Mouse (Mus musculus): ENCODE data around the gene Nfil3.

Gene Nfil3

DNA sequence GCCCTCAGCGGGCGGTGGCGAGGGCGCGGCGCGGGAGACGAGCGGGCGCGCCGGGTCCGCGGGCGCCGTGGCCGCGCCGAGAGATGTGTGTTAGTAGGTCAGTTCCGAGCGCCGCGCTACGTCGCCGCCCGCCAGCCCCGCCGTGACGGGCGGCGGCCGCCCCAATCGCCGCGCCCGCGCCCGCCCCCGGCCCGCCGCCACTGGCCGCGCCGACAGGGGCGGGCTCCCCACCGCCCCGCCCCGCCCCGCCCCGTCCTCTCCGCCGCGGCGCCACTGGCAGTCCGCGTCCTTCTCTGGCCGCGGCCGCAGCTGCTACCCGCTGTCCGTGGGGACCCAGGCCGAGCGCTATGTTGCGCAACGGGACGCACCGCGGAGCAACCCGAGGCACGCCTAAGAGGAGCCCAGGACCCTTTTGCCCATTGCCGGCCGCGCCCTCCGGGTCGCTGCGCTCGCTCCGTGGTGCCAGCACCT, at the start of gene Nfil3:
TSS of gene Nfil3 (minus strand) at position 123 of the 471 bp plus-strand sequence.
- peak; percentile 80 for DNase-seq

DNA sequence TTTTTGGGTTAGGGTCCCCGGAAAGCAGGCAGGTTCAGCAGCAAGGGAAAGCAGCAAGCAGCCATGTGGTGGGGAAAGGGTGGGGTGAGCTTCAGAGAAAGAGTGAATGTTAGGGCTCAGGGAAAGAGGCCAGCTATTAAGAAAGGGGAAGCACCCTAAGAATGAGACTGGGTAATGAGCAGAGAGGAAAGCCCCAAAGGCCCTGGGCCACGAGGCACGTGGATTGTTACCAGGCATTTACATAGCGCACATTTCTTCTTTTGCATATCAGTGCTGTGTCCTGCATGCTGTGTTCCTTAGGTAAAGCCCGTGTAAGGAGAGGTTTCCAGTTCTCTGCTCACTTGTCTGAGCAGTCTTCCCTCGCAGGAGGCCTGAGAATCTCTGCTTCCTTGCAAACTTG, 43.4 kb upstream of the Nfil3 start:
- DNase-seq, result no peak

DNA sequence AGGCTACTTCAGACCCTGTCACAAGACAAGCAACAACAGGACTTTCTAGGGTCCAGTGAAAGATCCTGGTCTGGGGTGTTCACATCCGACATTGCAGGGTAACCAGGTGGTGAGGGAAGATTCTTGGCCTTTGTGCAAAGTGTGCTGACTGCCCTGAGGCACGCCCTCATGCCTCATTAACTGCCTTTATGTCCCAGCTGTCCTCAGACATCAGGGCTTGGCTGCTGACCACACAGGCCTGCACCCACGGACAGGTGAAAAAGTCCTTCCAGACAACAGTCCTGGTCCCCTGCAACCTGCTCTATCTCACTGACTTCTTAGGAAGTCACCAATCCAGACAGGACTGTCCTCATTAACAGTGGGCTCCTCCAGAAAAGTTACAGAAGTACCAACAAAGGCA, 39.4 kb upstream of the Nfil3 start:
- DNase-seq, result no peak

DNA sequence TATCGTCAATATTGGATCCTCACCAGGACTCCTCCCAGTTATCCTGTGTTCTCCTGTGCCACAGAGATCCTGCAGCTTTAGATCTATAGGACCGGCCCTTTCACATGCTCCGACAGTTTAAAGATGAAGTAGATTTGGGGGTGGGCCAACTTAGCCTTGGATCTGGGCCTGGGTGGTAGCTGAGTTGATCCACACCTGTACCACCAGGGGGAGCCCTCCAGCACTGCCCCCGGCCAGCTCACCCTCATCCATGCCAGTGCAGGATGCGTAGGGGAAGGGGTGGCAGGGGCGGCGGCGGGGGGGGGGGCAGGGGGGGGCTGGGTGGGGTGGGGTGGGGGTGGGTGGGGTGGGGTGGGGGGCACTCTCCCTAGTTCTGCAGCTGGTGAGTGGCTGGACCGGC, 38.7 kb upstream of the Nfil3 start:
- DNase-seq, result no peak

DNA sequence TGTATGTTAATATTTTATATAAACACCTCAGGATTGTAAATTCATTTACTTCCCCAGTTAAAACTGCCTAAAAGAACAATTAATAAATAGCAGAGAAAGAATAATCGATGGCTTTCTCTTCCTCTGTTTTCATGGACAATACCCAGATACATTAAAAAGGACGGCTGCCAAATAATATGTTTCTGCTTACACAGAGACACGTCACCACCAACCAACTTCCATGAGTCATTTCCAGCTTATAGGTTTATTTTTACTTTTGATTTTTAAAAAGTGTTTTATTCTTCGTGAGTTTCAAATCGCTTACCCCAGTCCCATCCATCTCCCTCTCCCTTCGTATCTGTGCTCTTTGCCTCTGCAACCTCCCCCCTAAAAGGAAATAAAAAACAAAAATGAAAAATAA, 38.1 kb upstream of the Nfil3 start:
- no peak for DNase-seq

DNA sequence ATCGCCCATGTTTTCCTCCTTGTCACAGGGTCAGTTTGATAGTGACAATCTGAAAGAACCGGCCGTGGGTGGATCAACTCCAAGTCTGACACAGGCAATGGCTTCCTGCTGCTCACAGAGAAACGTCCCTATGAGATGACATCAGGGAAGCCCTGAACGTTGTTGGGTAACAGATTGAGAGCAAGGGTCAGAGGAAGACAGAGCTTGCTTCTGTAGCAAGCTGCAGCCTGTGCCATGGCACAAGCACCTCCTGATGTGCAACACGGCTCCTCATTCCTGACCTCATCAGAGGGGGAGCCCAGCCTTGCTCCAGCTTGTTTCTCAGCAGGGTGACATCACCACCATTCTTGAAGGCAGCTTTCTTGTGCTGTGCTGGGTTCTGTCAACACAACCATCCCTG, 37.1 kb upstream of the Nfil3 start:
- DNase-seq, result no peak

DNA sequence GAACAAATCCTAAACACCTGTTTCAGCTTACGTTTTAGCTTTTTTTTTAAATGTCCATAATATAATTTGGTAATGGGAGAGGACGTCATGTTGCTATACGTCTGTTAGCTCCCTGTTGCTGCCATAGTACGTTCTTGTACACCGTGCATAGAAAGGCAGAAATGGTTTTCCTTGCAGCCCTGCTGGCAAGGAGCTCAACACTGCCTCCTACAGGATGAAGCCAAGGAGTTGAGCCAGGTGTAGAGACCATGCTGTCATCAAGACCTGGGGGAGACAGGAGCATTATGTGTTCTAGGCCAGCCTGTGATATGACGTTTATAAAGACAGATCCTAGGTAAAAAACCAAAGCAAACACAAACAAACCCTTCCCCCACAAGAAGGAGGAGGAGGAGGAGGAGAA, 36.2 kb upstream of the Nfil3 start:
- DNase-seq, result no peak

DNA sequence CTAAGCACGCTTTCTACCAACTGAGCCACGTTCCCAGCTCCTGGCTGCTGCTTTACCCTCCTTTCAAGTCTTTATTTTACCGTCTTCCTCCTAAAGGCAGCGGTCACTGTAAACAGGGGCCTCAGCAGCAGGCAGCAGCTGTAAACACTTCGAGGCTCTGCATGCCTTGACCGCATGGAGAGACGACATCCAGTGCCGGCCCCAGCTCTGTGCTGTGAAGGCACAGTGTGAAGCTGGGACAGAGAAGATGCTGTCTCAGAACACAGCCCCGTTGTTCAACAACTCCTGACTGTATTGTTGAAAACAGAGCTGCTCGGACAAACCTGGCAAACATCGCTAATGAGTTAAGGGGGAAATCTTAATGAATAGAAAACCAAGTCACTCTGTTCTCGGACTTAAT, 30.6 kb upstream of the Nfil3 start:
- no peak for DNase-seq

DNA sequence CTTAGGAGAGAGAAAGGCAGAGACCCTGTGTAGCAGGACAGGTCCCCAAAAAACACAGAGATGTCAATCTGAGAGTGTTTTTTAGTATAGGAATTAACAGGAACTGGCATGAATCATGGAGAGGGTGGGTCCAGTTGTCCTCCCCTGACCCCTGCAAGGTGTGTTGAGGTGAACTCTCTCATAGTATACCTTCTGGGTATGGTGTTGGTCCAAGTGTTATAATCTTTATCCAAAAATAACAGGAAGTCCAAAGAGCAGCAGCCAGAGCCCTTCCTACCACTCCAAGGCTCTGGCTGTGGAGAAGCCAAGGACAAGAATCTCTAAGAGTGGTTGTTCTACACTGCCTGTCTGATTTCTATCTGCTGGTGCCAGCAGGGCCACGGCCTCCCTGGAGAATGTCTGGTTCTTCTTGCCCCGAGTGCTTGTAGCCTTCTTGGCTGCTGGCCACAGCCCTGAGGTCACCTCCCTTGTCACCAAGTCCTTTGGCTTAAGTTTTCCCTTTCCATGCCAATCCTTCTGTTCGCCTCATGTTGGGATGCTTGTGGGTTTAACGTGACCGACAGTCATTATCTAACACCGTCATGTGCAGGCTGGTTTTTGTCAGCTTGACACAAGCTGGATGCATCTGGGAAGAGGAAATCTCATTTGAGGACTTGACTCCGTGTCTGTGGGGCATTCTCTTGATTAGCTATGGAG, 27.8 kb upstream of the Nfil3 start:
- DNase-seq, result no peak

DNA sequence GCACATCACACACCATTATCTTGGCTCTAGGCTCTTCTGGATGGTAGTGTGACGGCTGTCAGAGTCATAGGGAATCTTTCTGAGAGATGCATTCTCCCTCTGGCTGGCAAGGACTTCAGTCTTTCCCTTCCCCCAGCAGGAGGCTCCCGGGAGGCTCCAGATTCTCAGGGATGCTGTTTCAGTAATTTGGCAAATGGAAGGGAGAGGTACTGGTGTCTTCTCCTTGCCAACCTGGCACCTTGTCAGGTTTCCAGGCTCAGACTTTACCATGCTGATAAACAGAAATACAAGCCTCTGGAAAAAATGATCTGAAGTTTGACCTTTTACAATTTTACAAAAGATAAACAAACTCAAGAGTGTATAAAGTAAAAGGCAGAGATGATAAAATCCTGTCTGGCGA, 26.9 kb upstream of the Nfil3 start:
- no peak for DNase-seq

DNA sequence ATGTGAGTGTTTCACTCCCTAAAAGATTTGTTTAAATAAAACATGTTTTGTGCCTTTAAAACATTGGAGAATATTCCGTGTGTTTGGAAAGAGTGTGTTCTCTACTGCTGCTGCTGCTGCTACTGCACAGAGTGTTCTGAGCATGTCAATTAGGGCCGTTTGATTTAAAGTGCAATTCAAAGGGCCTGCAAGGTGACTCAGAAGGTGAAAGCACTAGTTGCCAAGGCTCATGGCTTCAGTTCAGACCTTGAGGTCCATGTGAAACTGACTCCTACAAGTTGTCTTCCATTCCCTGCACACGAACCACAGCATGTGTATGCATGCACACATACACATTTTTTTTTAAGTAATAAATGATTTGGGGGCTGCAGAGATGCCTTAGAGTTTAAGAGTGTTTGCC, 22.4 kb upstream of the Nfil3 start:
- DNase-seq, result no peak

DNA sequence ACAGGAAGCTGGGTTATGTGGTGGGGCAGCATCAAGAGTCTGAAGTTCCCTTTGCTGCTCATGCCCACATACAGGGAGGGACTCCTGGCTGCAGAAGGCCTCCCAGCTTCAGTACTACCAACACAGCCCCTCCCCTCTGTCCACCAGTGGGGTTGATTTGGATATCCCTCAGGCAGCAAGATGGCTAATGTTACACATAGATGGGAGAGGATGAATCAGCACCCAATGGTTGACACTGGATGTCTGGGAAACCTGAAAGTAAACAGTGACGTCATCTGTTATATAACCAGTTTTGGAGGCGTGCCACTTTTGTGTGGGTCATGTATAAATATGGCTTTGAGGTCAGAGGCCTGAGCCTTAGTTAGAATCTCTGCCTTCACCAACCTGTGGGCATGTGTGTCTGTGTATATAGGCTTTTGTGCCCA, 20.6 kb upstream of the Nfil3 start:
- no peak for DNase-seq

DNA sequence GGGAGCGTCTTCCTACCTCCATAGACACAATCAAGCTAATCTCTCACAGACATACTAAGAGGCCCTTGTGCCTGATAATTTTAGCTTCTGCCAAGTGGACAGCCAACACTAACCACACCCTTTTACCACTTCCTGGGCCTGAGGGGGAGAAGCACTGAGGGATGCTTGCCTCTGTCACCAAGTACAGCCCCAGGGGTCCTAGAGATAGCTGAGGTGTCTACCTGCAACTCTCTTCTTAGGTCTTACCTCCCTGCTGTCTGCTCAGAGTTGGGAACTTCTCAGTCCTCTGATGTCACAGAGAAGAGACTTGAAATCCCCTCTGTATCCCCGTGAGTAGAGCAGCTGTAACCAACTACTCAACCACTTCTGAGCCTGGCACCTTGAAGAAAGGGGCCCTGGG, 19.6 kb upstream of the Nfil3 start:
- DNase-seq, result no peak

DNA sequence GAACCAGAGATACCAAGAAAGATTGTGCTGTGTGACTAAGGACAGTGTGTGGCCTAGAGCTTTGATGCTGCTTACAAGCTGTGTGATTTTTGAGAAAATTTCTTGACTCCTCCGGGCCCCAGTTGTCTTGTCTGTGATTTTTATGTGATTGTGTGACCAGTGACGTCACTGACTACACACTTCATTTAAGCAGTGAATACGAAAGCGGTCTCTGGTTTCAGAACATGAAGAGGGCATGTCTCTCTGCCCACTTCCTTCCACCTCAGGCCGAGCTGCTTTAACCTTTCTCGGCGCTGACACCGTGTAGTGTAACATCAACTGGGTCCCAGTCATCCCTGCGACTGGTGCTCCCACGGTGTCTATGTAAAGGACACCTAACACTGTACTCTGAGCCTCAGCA, 17.7 kb upstream of the Nfil3 start:
- no peak for DNase-seq

DNA sequence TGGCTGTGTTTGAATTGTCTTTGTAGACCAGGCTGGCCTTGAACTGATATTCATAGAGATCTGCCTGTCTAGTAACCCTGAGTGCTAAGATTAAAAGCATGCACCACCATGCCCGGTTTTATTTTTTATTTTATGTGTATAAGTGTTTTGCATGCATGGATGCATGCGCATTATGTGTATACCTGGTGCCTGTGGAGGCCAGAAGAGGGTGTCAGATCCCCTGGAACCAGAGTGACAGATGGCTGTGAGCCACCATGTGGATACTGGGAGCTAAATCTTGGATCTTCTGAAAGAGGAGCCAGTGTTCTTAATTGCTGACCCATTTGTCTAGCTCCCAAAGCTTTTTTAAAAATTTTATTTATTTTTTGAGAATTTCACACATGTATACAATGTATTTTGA, 16.9 kb upstream of the Nfil3 start:
- DNase-seq, result no peak

DNA sequence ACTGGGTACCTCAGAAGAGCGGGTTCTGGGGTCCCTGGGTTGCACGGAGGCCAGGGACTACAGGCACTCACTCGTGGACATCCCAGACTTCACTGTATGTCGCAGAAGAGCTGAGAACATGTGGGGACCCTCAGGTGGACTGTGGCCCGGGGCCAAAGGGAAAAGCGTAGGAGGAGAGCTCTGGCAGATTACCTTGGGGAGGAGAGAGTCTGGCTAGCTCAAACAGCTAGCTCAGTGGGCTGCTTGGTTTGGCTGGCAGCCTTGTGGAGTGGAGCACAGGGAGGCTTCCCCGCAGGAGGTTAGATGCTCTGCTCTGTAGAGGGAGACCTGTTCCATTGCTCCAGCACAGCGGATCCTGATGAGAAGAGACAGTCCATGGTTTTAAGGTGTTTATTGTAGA, 15.3 kb upstream of the Nfil3 start:
- DNase-seq, result no peak

DNA sequence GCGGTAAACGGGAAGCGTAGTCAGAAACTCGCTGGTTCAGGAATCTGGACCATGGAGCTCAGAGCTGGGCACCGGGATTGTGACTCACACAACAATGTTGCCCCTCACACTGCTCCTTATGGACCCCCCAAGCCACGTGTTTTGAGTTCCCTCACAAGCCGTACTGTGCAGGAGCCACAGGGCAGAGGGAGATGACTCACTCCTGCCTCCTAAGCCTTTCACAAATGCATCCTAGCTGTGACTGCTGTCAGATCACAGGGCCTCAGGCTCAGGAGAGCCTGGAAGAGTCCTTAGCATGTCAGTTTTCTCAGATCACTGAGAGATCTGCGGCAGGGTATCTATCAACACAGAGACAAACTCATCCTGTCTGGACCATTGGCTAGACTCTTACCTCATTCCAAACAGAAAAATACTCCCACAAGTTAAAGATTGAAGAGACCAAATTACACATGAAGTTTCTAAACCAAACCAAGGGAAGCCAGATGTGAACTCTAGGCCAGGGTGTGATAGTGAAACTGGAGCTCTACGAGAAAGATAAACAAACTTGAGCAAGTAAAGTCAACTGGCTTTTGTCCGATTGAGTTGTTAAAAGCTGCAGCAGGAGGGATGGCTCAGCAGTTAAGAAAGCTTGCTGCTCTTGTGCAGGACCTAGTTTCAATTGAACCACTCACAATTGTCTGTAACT, 13.5 kb upstream of the Nfil3 start:
- DNase-seq, result no peak

DNA sequence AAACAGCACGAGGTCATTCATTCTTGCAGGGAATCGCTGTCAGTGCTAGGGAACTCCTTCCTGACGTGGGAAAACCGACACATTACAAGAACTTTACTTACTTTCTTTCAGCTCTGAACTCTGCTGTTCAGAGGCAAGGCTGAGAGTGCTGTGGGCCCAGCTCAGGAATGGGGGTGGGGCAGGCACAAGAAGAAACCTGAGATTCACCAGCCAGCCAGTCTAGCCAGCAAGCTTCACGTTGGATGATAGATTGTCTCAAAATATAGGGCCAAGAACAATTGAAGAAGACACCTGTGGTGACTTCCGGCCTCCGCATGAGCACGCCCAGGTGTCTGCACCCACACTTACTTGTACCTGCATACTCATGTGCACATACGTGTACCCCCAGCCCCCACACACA, 9.3 kb upstream of the Nfil3 start:
- no peak for DNase-seq

DNA sequence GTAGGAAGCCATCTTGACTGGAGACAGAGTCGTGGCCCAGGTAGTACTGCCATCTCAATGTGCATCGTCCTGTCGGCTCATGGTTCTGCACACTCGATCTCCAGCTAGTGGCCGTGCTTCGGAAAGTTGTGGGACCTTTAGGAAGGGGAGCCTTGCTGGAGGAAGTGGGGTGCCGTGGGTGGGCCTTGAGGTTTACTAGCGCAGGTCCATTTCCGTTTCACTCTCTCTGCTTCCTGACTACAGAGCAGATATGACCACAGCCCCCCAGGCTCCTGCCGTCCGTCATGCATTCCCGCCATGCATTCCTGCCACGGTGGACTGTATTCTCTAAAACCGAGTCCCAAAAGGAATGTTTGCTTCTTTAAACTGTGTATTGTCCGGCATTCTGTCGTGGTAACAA, 8.1 kb upstream of the Nfil3 start:
- no peak for DNase-seq

DNA sequence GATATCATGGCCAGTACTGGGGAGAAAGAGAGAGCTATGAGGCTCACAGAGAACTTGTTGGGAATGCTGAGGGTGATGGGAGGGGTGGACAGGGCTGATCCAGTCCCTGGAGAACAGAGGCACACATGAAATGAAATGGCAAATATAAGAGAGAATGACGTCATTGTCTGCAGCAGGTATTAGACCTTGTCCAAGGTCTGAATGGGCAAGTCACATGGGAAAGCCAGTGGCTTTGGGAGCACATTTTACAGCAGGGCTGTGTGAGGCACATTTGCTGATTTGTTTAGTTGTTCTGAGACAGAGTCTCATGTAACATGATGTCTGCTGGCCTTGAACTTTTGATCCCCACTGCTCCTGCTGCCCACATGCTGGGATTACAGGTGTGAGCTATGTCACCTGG, 7.0 kb upstream of the Nfil3 start:
- no peak for DNase-seq

DNA sequence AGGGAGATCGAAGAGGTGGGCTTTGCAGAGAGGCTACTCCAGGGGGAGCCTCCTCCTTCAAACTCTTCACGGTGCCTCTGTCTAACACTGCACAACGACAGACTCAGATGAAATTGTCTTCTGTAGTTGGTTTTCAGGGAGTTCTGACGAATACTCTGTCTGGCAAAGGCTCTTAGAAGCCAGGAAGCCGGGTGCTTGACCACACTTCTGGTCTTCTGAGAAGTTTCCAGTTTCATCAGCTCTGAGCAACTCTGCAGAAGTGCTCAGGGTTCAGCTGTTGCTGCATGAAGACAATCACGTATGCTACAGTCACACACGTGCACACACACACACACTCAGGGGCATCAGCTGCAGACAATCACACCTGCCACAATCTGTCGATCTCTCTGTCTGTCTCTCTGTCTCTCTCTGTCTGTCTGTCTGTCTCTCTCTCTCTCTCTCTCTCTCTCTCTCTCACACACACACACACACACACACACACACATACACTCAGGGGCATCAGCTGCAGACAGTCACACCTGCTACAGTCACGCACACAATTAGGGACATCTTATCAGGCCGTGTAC, 5.4 kb upstream of the Nfil3 start:
- DNase-seq, result no peak

DNA sequence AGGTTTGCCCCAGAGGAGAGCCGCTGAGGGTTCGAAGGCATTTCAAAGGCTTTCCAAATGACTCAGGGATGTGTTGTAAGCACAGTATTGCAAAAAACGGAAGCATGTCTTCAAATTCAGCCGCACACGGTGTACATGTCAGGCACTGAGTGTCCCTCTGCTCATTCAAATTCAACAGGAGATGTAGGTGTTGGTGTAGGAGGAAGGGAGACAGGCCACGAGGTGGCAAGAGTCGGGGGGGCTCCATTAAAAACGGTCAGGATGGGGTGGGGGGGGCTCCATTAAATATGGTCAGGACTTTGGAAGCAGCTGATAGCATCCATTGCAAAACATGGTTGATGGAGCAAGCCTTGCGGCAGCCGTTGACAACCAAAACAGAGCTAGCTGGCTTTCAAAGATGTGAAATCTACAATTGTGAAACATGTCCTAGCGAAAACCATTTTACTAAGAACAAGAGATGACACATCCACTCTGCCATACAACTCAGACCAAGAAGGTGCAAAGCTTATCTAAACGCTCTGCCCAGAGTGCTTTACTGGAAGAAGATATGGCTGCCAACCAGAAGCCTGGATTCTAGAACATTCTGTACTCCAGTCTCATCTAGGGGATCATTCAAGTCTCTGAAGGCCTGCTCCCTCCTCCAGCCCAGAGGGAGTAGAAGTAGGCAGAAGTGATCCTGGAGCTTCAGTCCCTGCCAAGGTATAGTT, 4.8 kb upstream of the Nfil3 start:
- DNase-seq, result no peak

DNA sequence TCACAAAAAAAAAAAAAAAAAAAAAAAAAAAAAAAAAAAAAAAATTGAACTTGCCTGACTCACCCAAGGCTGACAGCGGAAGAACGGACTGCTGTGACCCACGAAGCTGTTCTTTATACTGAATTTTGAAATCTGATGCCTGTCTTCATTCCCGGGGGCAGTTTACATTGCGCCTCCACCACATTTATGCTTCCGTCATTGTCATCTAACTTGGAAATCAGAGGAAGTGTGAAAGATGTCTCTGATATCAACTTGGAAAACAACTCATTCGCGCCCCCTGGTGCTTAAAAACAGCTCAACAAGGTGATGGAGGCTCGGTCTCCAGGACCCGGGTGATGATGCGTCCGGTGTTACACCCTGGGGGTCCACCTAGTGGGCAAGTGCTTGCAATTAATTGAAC, 1.8 kb upstream of the Nfil3 start:
- peak; percentile 87 for DNase-seq

Data from right cerebral cortex, postnatal 14 days (tissue).